Mouse (Mus musculus): ENCODE results near the gene Plxna3. TPM values are rescaled to one million over a fixed set of nuclear protein-coding genes. Genes with fewer than 3 reads are reported as not detected.
A peak's percentile ranks its signal among the peaks of the same experiment; 100 is the strongest.

Plxna3 gene
- total RNA-seq, 4 experiments from 2014 or later, result 0.27 to 0.73 (median 0.58) TPM

- no peak for DNase-seq (ENCODE audit: low spot score in 2 of 2)
Observed at GRCm38 (mm10) chrX:74367512-74367911, 38.6 kb downstream of the Plxna3 start.

GRCm38 (mm10) chrX:74368209-74368909, 39.5 kb downstream of the Plxna3 start:
- DNase-seq (ENCODE audit: low spot score in 2 of 2), result peak; percentile 53 to 55

GRCm38 (mm10) chrX:74372888-74373549, 44.2 kb downstream of the Plxna3 start, which contains the start of the genes Ubl4a and Slc10a3:
Ubl4a (minus strand) TSS chrX:74373218.
Slc10a3 (minus strand) TSS chrX:74373349.
- peak; percentile 79 to 87 for DNase-seq (ENCODE audit: low spot score in 2 of 2)

- no peak for DNase-seq (ENCODE audit: low spot score in 2 of 2)
Observed at GRCm38 (mm10) chrX:74384451-74384850, 55.6 kb downstream of the Plxna3 start.

GRCm38 (mm10) chrX:74388153-74388552, 59.3 kb downstream of the Plxna3 start:
- no peak for DNase-seq (ENCODE audit: low spot score in 2 of 2)

GRCm38 (mm10) chrX:74392535-74393443, 63.9 kb downstream of the Plxna3 start, which contains the start of the genes Fam3a and Ikbkg:
Fam3a (minus strand) TSS chrX:74393272.
Ikbkg (plus strand) TSS chrX:74393290.
- peak; percentile 65 to 74 for DNase-seq (ENCODE audit: low spot score in 2 of 2)

Small RNAs within 50 kb of the gene (microRNA-seq; reads per million reads assigned to microRNA genes)
- gene Mir7092, result not detected

Other genes starting within 250 kb of the Plxna3 start
- gene Opn1mw, start 201.6 kb upstream of the Plxna3 start, total RNA-seq (2022), result 1 to 10 TPM in 1 of 4 experiments, under 1 TPM in 1, not detected in 2; 0.46 to 1.5 TPM
- 10 to 100 TPM; 27.8 to 32.8 (median 29.0) TPM for gene Mecp2, start 193.7 kb upstream of the Plxna3 start, total RNA-seq (2022)
- gene Tex28, start 161.2 kb upstream of the Plxna3 start, total RNA-seq (2022), result not detected
- not detected for gene Tktl1, start 151.8 kb upstream of the Plxna3 start, total RNA-seq (2022)
- 10 to 100 TPM; 24.0 to 39.3 (median 32.3) TPM for gene Flna, start 79.2 kb upstream of the Plxna3 start, total RNA-seq (2022)
- 10 to 100 TPM; 23.0 to 29.5 (median 26.9) TPM for gene Emd, start 74.4 kb upstream of the Plxna3 start, total RNA-seq (2022)
- gene Rpl10, start 58.3 kb upstream of the Plxna3 start, total RNA-seq (2022), result 100 to 1,000 TPM; 130 to 325 (median 183) TPM
- 10 to 100 TPM; 39.0 to 53.5 (median 48.1) TPM for gene Taz, start 47.2 kb upstream of the Plxna3 start, total RNA-seq (2022)
- gene Dnase1l1, start 46.7 kb upstream of the Plxna3 start, total RNA-seq (2022), result 100 to 1,000 TPM; 126 to 143 (median 137) TPM
- 10 to 100 TPM; 86.9 to 87.5 (median 87.2) TPM for gene Atp6ap1, start 32.0 kb upstream of the Plxna3 start, total RNA-seq (2022)
- 10 to 100 TPM; 26.0 to 45.1 (median 33.4) TPM for gene Gdi1, start 24.1 kb upstream of the Plxna3 start, total RNA-seq (2022)
- 10 to 100 TPM; 22.6 to 26.2 (median 24.4) TPM for gene Fam50a, start 16.0 kb upstream of the Plxna3 start, total RNA-seq (2022)
- 10 to 100 TPM; 36.1 to 50.3 (median 43.0) TPM for gene Lage3, start 24.6 kb downstream of the Plxna3 start, total RNA-seq (2022)
- 10 to 100 TPM; 56.6 to 63.1 (median 60.5) TPM for gene Ubl4a, start 44.2 kb downstream of the Plxna3 start, total RNA-seq (2022)
- 1 to 10 TPM; 1.9 to 2.7 (median 2.4) TPM for gene Slc10a3, start 44.3 kb downstream of the Plxna3 start, total RNA-seq (2022)
- 10 to 100 TPM; 12.8 to 15.3 (median 14.2) TPM for gene Fam3a, start 64.2 kb downstream of the Plxna3 start, total RNA-seq (2022)
- gene Ikbkg, start 64.2 kb downstream of the Plxna3 start, total RNA-seq (2022), result 10 to 100 TPM; 21.6 to 31.2 (median 25.5) TPM
- gene G6pdx, start 100.1 kb downstream of the Plxna3 start, total RNA-seq (2022), result 1 to 10 TPM; 2.0 to 4.2 (median 3.4) TPM
- gene Gm6880, start 152.3 kb downstream of the Plxna3 start, total RNA-seq (2022), result not detected
- not detected for gene Olfr1326-ps1, start 245.8 kb downstream of the Plxna3 start, total RNA-seq (2022)